Mouse (Mus musculus) erythroid progenitor cell, adult 5-6 weeks (primary cell): Measurements from ENCODE around the gene Synj2. TPM values are rescaled to one million over a fixed set of nuclear protein-coding genes. Genes with fewer than 3 reads are reported as not detected.

Experiments
- ATAC-seq: replicated peaks from 2 replicates; pipeline ENCODE4 v1.8.0; 2016; ENCODE audit warnings: moderate number of reproducible peaks, mild to moderate bottlenecking, moderate TSS enrichment, inconsistent platforms; ENCODE audit not compliant: poor library complexity, low FRiP score, severe bottlenecking
- total RNA-seq, 2 experiments: library from RNA; stranded (forward) in 1 of 2; stranded (reverse) in 1 of 2; fragments of 150-400 nt in 1 of 2; fragments of 186-747, 209-891 nt in 1 of 2; gene quantifications; 2 replicates each; pipeline versions ENCODE4 v1.2.3 to v1.2.4; 2015 to 2017; ENCODE audit warnings: low replicate concordance in 2 of 2

The Synj2 gene
- total RNA-seq (2015; ENCODE audit: low replicate concordance) = 1.8 and 6.3 TPM in 2 replicates
- 2.7 TPM in 1 of 2 replicates, not detected in the other for total RNA-seq (2017; ENCODE audit: low replicate concordance)

- ATAC-seq = no peak
Measured at GRCm38 (mm10) chr17:5941230-5942043, at the start of gene Synj2. TSS of gene Synj2 (plus strand) at chr17:5941280.

GRCm38 (mm10) chr17:5891933-5892683, 49.0 kb upstream of the Synj2 start:
- ATAC-seq = no peak

- no peak for ATAC-seq
Measured at GRCm38 (mm10) chr17:5893092-5893491, 48.0 kb upstream of the Synj2 start.

- ATAC-seq = no peak
Measured at GRCm38 (mm10) chr17:5893574-5894148, 47.4 kb upstream of the Synj2 start.

GRCm38 (mm10) chr17:5896066-5896465, 45.0 kb upstream of the Synj2 start:
- ATAC-seq = no peak

GRCm38 (mm10) chr17:5896607-5897006, 44.5 kb upstream of the Synj2 start:
- no peak for ATAC-seq

- no peak for ATAC-seq
Measured at GRCm38 (mm10) chr17:5897326-5898200, 43.5 kb upstream of the Synj2 start.

GRCm38 (mm10) chr17:5899251-5899650, 41.8 kb upstream of the Synj2 start:
- ATAC-seq = no peak

GRCm38 (mm10) chr17:5901381-5901780, 39.7 kb upstream of the Synj2 start:
- no peak for ATAC-seq

GRCm38 (mm10) chr17:5903630-5904301, 37.3 kb upstream of the Synj2 start:
- no peak for ATAC-seq

GRCm38 (mm10) chr17:5909681-5910080, 31.4 kb upstream of the Synj2 start:
- no peak for ATAC-seq

GRCm38 (mm10) chr17:5911591-5911990, 29.5 kb upstream of the Synj2 start:
- no peak for ATAC-seq

GRCm38 (mm10) chr17:5912797-5913196, 28.3 kb upstream of the Synj2 start:
- no peak for ATAC-seq

GRCm38 (mm10) chr17:5914217-5914616, 26.9 kb upstream of the Synj2 start:
- no peak for ATAC-seq

- no peak for ATAC-seq
Measured at GRCm38 (mm10) chr17:5921954-5922353, 19.1 kb upstream of the Synj2 start.

- ATAC-seq = no peak
Measured at GRCm38 (mm10) chr17:5923281-5923680, 17.8 kb upstream of the Synj2 start.

- ATAC-seq = no peak
Measured at GRCm38 (mm10) chr17:5924238-5924637, 16.8 kb upstream of the Synj2 start.

- no peak for ATAC-seq
Measured at GRCm38 (mm10) chr17:5926710-5927109, 14.4 kb upstream of the Synj2 start.

GRCm38 (mm10) chr17:5929031-5929430, 12.0 kb upstream of the Synj2 start:
- no peak for ATAC-seq
